Mouse (Mus musculus): Measurements from ENCODE around the gene Htra1. TPM values are rescaled to one million over a fixed set of nuclear protein-coding genes. Genes with fewer than 3 reads are reported as not detected.

Htra1 gene
- polyA plus RNA-seq, 1 experiment, result 242 TPM

DNA sequence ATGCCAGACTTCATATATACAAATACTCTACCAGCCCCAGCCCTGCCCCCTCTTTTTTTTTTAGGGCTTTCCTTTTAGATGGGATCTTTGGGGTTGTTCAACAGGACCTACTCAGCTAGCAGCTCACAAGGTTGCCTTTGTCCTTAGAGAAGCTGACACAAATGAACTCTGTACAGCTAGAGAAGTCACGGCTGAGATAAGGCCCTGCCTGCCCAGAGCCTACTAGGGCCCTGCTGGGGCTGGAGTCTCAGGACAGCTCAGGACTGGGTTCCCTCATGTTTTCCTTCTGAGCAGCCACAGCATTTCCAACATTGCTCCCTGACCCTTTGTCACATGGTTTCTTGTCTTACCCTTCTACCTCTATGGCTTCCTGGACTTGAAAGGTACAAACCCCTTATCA, 91.6 kb downstream of the Htra1 start:
- Histone ChIP-seq H3K4me1 (ENCODE audit: control insufficient read depth, insufficient read depth, low read length) (no peaks in the 10 kb centered on the region), H3K27ac (ENCODE audit: insufficient read depth, low read length) (no peak overlapping the region), H3K4me3 (ENCODE audit: insufficient read depth, low read length) (no peak overlapping the region)
- no peak for TF ChIP-seq CTCF (IDR thresholded peaks at IDR 0.05; ENCODE audit: borderline replicate concordance, insufficient read depth, low read length)
- no peak for TF ChIP-seq POLR2A (IDR thresholded peaks at IDR 0.05; ENCODE audit: low read depth, low read length)

- Histone ChIP-seq H3K4me1 (ENCODE audit: control insufficient read depth, insufficient read depth, low read length) (no peaks in the 10 kb centered on the region), H3K4me3 (ENCODE audit: insufficient read depth, low read length) (no peak within 1 kb of the TSS), H3K27ac (ENCODE audit: insufficient read depth, low read length) (no peak within 1 kb of the TSS)
- TF ChIP-seq CTCF (IDR thresholded peaks at IDR 0.05; ENCODE audit: borderline replicate concordance, insufficient read depth, low read length) (no peak), POLR2A (IDR thresholded peaks at IDR 0.05; ENCODE audit: low read depth, low read length) (no peak)
Measured at GRCm38 (mm10) chr7:131031755-131032154, 95.8 kb downstream of the Htra1 start, which contains the start of gene Dmbt1. Gene Dmbt1, plus strand, starts transcription at chr7:131032053.

Other genes starting within 250 kb of the Htra1 start
- not detected in 2 replicates for gene Btbd16, start 162.0 kb upstream of the Htra1 start, polyA plus RNA-seq (2011; ENCODE audit: insufficient read length, low read depth, missing spikeins)
- 56.4 and 60.8 TPM in 2 replicates for gene Plekha1, start 70.4 kb upstream of the Htra1 start, polyA plus RNA-seq (2011; ENCODE audit: insufficient read length, low read depth, missing spikeins)
- gene Dmbt1, start 95.9 kb downstream of the Htra1 start, polyA plus RNA-seq (2011; ENCODE audit: insufficient read length, low read depth, missing spikeins), result not detected in 2 replicates
- not detected in 2 replicates for gene 4933402N03Rik, start 210.2 kb downstream of the Htra1 start, polyA plus RNA-seq (2011; ENCODE audit: insufficient read length, low read depth, missing spikeins)
- not detected in 2 replicates for gene 5430419D17Rik, start 238.3 kb downstream of the Htra1 start, polyA plus RNA-seq (2011; ENCODE audit: insufficient read length, low read depth, missing spikeins)

Data from embryonic fibroblast, embryonic 13.5 days (primary cell).